ENCODE assay signal across 8 mouse cellular contexts in genomic region chr3:84038981-84039645, GRCm38 (mm10). TPM values are rescaled to one million over a fixed set of nuclear protein-coding genes. Genes with fewer than 3 reads are reported as not detected.
DNase-seq lines count a peak whose midpoint lies in the region; ATAC-seq and TF ChIP-seq lines count a peak whose summit lies in the region.

No protein-coding gene starts in this region.

- peaks cover 43% of the 10 kb centered on the region for H3K4me1 ChIP-seq in forebrain, embryonic 12.5 days
- 0 out of 2 replicates have a peak, but pooled peaks cover 2% of the 10 kb centered on the region for H3K4me1 ChIP-seq in olfactory bulb, adult 2 months (ENCODE audit: control insufficient read depth, insufficient read depth, low read length)

- H3K27ac ChIP-seq in forebrain, embryonic 12.5 days, result peak overlapping the region; percentile 94
- H3K27ac ChIP-seq in olfactory bulb, adult 2 months (ENCODE audit: insufficient read depth, low read depth, low read length), result peak overlapping the region; percentile 42; the same call in 1 of the 2 replicates

- H3K4me2 ChIP-seq in forebrain, embryonic 12.5 days, result peak overlapping the region; percentile 85

- H3K4me3 ChIP-seq in forebrain, embryonic 12.5 days (replicated peaks), result peak overlapping the region; percentile 95
- H3K4me3 ChIP-seq in olfactory bulb, adult 2 months (ENCODE audit: insufficient read depth, low read depth, low read length), result peak overlapping the region; percentile 92

- ATAC-seq in forebrain, embryonic 12.5 days (ENCODE audit: low FRiP score), result peak; percentile 9

- intact Hi-C loops in heart, postnatal 25 days (cut with DNase I), result loop anchor here (2.0 to 5.0 kb wide), 2 partner anchors 42 to 92 kb away; no protein-coding TSS in a partner anchor

- peaks cover 17% of the 10 kb centered on the region for H3K36me3 ChIP-seq in forebrain, embryonic 12.5 days (replicated peaks)

- 0% methylated on average over 42 of the region's 42 CpGs for WGBS in forebrain, embryonic 12.5 days
- WGBS in olfactory bulb, adult 2 months, result 1% methylated on average over 42 of the region's 42 CpGs

- no peak for TF ChIP-seq POLR2A in olfactory bulb, adult 2 months (IDR thresholded peaks at IDR 0.05; ENCODE audit: insufficient read depth, low read depth, low read length)

- peak; percentile 45 for DNase-seq in MN1 (ENCODE audit: low spot score)
- DNase-seq in c-Kit-positive CD71-negative TER-119-negative erythroid progenitor cells, embryonic 14.5 days (ENCODE audit: low read depth), result peak; percentile 44
- peak; percentile 31 for DNase-seq in heart, postnatal 25 days (ENCODE audit: low spot score)
- DNase-seq in kidney, postnatal 4 days, result peak; percentile 71 to 77
- peak; percentile 65 for DNase-seq in lung, postnatal 10 days
- DNase-seq in urinary bladder, postnatal 14 days (ENCODE audit: low spot score), result peak; percentile 62

- no peaks in the 10 kb centered on the region for H3K9me3 ChIP-seq in forebrain, embryonic 12.5 days

- no peak for TF ChIP-seq CTCF in olfactory bulb, adult 2 months (IDR thresholded peaks at IDR 0.05; ENCODE audit: insufficient read depth, low read depth, low read length)

- H3K27me3 ChIP-seq in forebrain, embryonic 12.5 days, result 0 out of 2 replicates have a peak, but pooled peaks cover 2% of the 10 kb centered on the region

- H3K9ac ChIP-seq in forebrain, embryonic 12.5 days, result peak overlapping the region; percentile 98

RNA-seq across cellular contexts. Expression of gene Tmem131l, which starts 0.9 kb away (rescaled TPM):
- 116 and 130 TPM in 2 replicates for polyA plus RNA-seq in forebrain, embryonic 12.5 days (2016; fragmentation: Nextera tagmentation; extraction: Ambion mirVana)
- 10 to 100 TPM; 19.4 to 20.8 TPM for total RNA-seq in heart, postnatal 25 days (2021)
- 112 TPM in 1 of 2 replicates, not detected in the other for polyA plus RNA-seq in olfactory bulb, adult 2 months (2012; ENCODE audit: insufficient read depth, insufficient read length, low replicate concordance, missing spikeins)

Comparison
In these comparisons a context has a peak if more than half of its experiments do, and no peak if none do; other contexts are left out.
1. Peak in every context shown above with its lines: DNase-seq, ATAC-seq, H3K4me3 ChIP-seq and H3K27ac ChIP-seq.